Mouse (Mus musculus): ENCODE results near the gene Nme8.
A peak's percentile ranks its signal among the peaks of the same experiment; 100 is the strongest.

The Nme8 gene

GRCm38 (mm10) chr13:19643519-19643918 is 54.1 kb downstream of the Nme8 start:
- no peak for DNase-seq (ENCODE audit: low spot score in 2 of 2)

- DNase-seq (ENCODE audit: low spot score in 2 of 2) = no peak
Measured at GRCm38 (mm10) chr13:19640203-19640851, 57.3 kb downstream of the Nme8 start.

GRCm38 (mm10) chr13:19636131-19636530 is 61.5 kb downstream of the Nme8 start:
- DNase-seq (ENCODE audit: low spot score in 2 of 2) = no peak

GRCm38 (mm10) chr13:19630768-19631709 is 66.6 kb downstream of the Nme8 start:
- DNase-seq (ENCODE audit: low spot score in 2 of 2) = no peak

DNA sequence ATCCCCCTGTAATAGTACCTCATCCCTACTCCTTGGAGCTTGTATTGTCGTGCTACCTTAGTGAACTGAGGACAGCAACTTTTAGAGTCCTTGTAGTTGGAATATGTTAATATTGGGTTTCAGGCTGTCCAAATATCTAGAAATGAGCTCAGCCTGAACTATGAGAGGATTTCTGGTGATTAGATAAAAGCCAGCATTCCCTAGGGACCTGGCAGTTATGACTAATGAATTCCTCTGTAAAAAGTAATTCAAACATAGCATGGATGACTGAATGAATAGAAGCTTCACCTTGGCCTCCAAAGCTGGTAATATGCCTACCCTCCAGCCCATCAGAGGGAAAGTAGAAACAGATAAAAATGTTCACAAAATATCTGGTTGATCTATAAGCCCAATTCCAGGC is 71.1 kb downstream of the Nme8 start:
- DNase-seq (ENCODE audit: low spot score in 2 of 2) = no peak

GRCm38 (mm10) chr13:19624632-19625320 is 72.8 kb downstream of the Nme8 start:
- DNase-seq (ENCODE audit: low spot score in 2 of 2) = no peak

- no peak for DNase-seq (ENCODE audit: low spot score in 2 of 2)
Measured at GRCm38 (mm10) chr13:19623228-19623905, 74.2 kb downstream of the Nme8 start.

DNA sequence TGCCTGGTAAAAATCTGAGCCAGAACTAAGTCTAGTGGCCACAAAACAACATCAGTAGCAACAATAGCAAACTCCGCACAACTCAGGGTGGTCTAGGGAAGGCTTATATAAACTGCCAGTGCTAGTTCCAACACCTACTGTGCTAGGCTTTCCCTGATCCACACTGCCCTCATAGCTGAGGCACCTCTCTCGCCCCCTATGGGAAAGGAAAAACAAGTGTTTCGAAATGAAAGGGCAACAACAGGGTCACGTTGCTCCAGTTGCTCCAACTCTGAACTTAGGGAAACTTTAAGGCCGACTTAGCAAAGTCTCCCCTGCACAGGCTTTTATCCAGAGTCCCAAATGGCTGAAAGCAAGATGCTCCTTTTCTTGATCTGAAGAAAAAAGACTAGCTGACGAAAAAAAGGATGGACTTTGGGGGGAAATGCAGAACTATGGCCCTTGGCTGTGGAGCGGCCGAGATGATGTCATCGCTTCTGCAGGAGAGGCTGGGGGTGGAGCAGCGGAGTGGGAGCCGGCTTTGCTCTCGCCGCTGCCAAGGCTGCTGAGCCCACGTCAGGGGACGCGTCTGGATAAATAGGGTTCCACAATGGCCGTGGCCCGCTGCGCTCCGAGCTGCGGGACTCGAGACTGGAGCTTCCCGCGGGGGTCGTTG is 74.9 kb downstream of the Nme8 start, which contains the start of gene Sfrp4:
TSS of gene Sfrp4 (plus strand) at position 532 of the 655 bp plus-strand sequence.
- peak in 1 of 2 experiments; percentile 9 for DNase-seq (ENCODE audit: low spot score in 2 of 2)

- peak; percentile 30 to 46 for DNase-seq (ENCODE audit: low spot score in 2 of 2)
Measured at GRCm38 (mm10) chr13:19619216-19619927, 78.2 kb downstream of the Nme8 start, which contains the start of gene Epdr1. TSS of gene Epdr1 (minus strand) at chr13:19619927.

DNA sequence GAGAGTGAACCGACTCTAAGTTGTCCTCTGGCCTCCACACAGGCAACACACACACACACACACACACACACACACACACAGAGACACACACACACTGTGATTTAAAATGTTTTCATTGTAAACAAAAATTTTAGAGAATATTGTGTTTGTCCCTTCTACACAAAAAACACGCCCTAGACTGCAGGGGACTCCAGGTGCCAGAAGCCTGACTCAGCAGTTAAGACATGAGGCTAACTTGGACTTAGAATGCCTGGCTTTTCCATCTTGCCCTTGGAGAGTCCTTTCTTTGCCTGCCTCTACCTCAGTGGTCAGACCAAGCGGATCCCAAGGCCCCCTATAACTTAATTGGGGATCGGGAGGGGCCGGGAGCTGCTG is 78.8 kb downstream of the Nme8 start:
- DNase-seq (ENCODE audit: low spot score in 2 of 2) = no peak

- DNase-seq (ENCODE audit: low spot score in 2 of 2) = no peak
Measured at GRCm38 (mm10) chr13:19618081-19618480, 79.5 kb downstream of the Nme8 start.

DNA sequence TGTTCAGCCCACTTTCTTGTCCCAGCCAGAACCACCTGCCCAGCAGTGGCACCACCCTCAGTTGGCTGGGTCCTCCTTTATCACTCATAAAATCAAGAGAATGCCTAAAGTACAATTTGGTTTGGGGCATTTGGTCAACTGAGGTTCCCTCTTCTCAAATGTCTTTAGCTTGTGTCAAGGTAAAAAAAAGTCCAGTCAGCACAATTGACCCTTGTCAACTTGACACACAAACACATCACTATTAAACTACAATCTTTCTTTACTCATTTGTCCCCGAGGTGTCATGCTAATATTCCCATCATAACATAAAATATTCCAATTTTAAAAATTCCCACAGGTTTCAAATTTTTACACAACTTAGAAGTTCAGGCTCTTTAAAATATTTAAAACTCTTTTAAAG is 83.3 kb downstream of the Nme8 start:
- no peak for DNase-seq (ENCODE audit: low spot score in 2 of 2)

DNA sequence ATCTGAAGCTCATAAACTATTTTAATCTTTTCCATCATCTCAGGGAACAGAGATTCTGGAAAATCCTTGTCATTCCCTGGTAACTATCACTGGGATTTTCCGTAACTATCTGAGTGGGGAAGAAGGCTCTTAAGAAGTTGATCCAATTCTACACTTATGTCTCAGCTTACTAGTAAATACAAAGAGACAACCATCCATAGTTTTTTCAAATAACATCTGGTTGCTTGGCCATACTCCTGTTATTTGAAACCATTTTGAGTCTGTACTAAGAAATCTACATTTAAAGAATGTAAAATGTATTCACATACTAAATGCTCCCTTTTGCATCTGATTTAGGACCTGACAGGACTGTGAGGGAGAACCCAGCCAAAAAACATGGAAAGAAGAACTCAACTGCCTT is 84.2 kb downstream of the Nme8 start:
- no peak for DNase-seq (ENCODE audit: low spot score in 2 of 2)

DNA sequence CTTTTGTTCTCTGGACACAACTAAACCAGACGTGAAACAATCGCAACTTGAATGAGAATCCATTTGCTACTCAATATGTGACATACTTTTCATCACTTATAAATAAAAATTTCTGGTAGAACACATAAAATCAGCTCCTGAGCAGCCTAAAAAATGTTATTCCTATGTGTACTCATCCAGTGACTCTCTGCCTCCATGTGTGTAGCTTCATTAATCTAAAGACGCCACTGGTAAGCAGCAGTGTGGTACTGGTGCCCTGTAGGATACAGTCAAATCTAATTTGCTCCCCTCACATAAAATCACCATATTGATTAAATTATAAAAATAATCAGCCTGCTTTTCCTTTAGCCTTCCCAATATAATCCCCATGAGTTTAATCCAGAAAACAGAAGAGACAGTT is 84.6 kb downstream of the Nme8 start:
- no peak for DNase-seq (ENCODE audit: low spot score in 2 of 2)

DNA sequence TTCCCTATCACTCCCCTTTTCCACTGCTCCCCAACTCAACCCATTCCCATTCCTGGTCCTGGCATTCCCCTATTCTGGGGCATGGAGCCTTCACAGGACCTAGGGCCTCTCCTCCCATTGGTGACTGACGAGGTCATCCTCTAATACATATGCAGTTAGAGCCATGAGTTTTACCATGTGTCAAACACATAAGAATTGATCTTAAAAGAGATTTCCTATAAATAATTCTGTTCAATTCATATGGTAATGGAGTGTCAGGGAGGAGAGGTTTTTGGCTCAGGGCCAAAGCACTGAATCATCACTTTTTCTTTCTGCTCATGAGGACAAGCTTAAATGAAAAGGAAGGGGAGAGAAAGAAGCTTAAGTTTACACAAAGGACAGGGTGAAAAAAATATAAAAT is 85.2 kb downstream of the Nme8 start:
- no peak for DNase-seq (ENCODE audit: low spot score in 2 of 2)

DNA sequence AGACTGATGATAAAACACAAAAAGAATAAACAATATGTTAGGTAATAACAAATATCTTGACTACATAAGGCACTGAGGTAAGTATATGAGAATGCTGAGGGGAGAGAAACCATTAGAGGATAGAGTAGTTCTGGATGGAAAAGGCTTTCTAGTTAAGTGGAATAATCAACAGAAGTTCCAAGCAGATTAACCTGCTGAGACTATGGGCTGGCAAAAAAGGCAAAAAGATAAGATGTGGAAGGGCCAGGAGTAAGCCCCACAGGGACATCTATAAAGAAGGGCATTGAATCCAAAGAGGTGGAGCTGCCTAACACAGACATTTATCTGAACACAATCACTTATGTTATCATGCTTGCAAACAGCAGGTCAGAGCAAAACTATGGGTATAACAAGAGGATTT is 89.5 kb downstream of the Nme8 start:
- DNase-seq (ENCODE audit: low spot score in 2 of 2) = no peak

DNA sequence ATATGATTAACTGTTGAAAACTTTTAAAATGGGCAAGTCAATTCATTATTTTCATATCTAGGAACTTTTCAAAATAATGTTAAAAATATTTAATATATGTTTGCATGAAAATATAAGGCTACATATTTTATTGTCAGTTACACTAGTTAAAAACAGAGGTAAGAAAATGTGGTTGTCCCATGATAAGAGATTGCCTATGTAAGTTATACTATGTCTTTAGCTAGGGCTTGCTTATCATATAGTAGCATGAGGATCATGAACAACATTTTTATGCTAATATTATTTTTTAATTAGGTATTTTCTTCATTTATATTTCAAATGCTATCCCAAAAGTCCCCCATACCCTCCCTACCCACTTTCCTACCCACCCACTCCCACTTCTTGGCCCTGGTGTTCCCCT is 92.7 kb downstream of the Nme8 start:
- no peak for DNase-seq (ENCODE audit: low spot score in 2 of 2)

DNA sequence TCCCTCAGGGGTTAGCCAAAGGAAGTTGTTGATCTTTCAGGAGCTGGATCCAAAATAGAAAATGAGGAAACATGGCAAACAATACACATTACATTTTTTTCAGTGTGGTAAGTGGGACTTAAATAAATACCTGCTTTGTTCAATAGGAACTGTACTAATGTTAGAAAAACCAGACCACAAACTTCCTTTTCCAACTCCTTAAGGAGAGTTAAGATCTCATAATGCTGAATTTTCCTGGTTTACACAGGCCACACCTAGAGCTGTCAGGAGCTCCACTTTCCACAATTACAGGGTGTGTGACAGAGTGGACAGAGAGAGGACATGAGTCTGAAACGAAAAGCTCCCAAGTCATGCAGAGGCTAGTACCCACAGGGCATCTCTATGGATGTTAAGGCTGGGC is 93.9 kb downstream of the Nme8 start:
- DNase-seq (ENCODE audit: low spot score in 2 of 2) = no peak

DNA sequence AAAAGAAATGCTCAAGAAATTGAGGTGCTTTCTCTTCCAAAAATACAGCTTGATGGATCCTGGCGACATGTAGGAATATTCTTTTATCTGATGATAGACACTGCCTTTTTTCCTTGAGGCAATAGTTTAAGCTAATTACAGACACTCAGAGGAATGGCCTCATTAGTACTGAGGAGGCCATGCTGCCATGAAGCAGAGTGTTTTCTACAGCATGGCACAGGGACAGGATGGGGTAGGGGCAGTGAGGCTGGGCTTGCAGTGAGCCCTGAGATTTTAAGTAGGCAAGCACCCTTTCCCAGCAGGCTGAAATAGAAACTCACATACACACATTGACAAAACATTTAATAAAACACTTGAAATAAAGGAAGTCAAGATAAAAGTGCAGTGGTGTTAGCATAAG is 95.1 kb downstream of the Nme8 start:
- no peak for DNase-seq (ENCODE audit: low spot score in 2 of 2)

DNA sequence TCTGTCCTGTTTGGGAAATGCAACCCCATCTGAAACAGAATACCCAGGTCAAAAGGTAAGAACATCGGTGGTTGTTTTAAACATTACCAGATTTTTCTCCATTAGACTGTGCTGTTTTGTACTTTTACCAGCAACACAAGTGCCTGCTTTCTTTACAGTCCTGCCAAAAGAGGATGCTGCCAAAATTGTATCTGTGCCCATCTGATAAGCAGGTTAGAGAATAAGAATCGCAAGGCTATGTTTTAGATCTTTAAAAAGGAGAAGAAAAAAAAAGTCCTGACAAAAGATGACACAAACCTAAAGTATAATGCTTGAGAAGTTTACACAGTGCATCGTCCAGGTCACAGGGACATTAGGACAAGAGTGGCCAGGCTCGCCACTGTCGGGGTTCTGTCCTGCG is 98.4 kb downstream of the Nme8 start:
- no peak for DNase-seq (ENCODE audit: low spot score in 2 of 2)

DNA sequence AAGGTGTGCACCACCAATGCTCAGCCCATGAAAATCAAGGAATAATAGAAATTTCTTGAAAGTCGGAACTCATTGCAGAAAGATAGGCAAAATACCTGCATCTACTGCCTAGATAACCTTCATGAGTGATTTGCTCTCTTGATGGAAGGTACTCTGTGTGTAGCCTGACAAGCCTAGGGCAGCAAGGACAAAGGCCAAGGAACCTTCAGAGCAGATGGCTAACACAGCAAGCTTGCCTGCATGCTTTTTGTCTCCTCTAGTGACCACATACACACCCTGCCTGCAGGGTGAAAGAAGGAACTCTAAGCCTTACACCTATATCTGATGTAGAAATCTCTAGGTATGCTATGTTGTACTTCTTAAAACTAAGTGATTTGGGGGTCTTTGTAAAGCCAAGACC is 102.5 kb downstream of the Nme8 start:
- no peak for DNase-seq (ENCODE audit: low spot score in 2 of 2)
